Mouse (Mus musculus): ENCODE data around the gene Tfrc.
"Not testable (repeated sequence)": the region's sequence is repeated elsewhere in the genome, so short reads cannot be mapped to it uniquely, and the experiment has no call there.

Tfrc gene

GRCm38 (mm10) chr16:32612052-32612451 is 3.3 kb downstream of the Tfrc start:
- DNase-seq (ENCODE audit: low spot score), result no peak

- DNase-seq (ENCODE audit: low spot score), result no peak
Measured at GRCm38 (mm10) chr16:32613269-32613834, 4.6 kb downstream of the Tfrc start.

GRCm38 (mm10) chr16:32614047-32614446 is 5.3 kb downstream of the Tfrc start:
- DNase-seq (ENCODE audit: low spot score), result no peak

GRCm38 (mm10) chr16:32618946-32619345 is 10.2 kb downstream of the Tfrc start:
- DNase-seq (ENCODE audit: low spot score), result no peak

- DNase-seq (ENCODE audit: low spot score), result no peak
Measured at GRCm38 (mm10) chr16:32628140-32628539, 19.4 kb downstream of the Tfrc start.

- DNase-seq (ENCODE audit: low spot score), result no peak
Measured at GRCm38 (mm10) chr16:32632328-32632824, 23.7 kb downstream of the Tfrc start.

GRCm38 (mm10) chr16:32633486-32634012 is 24.8 kb downstream of the Tfrc start:
- DNase-seq (ENCODE audit: low spot score), result no peak

- DNase-seq (ENCODE audit: low spot score), result no peak
Measured at GRCm38 (mm10) chr16:32634183-32634582, 25.5 kb downstream of the Tfrc start.

GRCm38 (mm10) chr16:32635314-32635713 is 26.6 kb downstream of the Tfrc start:
- DNase-seq (ENCODE audit: low spot score), result no peak

GRCm38 (mm10) chr16:32636331-32636730 is 27.6 kb downstream of the Tfrc start:
- DNase-seq (ENCODE audit: low spot score), result no peak

- DNase-seq (ENCODE audit: low spot score), result no peak
Measured at GRCm38 (mm10) chr16:32636871-32637521, 28.3 kb downstream of the Tfrc start.

GRCm38 (mm10) chr16:32638476-32638875 is 29.8 kb downstream of the Tfrc start:
- DNase-seq (ENCODE audit: low spot score), result peak; percentile 93

- no peak for DNase-seq (ENCODE audit: low spot score)
Measured at GRCm38 (mm10) chr16:32640096-32640495, 31.4 kb downstream of the Tfrc start.

GRCm38 (mm10) chr16:32640683-32641082 is 32.0 kb downstream of the Tfrc start:
- not testable (repeated sequence) for DNase-seq (ENCODE audit: low spot score)

- peak; percentile 42 for DNase-seq (ENCODE audit: low spot score)
Measured at GRCm38 (mm10) chr16:32641440-32642219, 32.9 kb downstream of the Tfrc start.

- DNase-seq (ENCODE audit: low spot score), result peak; percentile 37
Measured at GRCm38 (mm10) chr16:32642280-32642679, 33.6 kb downstream of the Tfrc start.

GRCm38 (mm10) chr16:32643661-32644061 is 34.9 kb downstream of the Tfrc start, which contains the start of gene Tnk2:
Gene Tnk2 (plus strand): TSS chr16:32643874.
- DNase-seq (ENCODE audit: low spot score), result peak; percentile 94

GRCm38 (mm10) chr16:32644069-32644800 is 35.5 kb downstream of the Tfrc start:
- DNase-seq (ENCODE audit: low spot score), result peak; percentile 79

GRCm38 (mm10) chr16:32644801-32645170 is 36.1 kb downstream of the Tfrc start:
- DNase-seq (ENCODE audit: low spot score), result no peak

GRCm38 (mm10) chr16:32645361-32645914 is 36.7 kb downstream of the Tfrc start:
- DNase-seq (ENCODE audit: low spot score), result peak; percentile 78

- no peak for DNase-seq (ENCODE audit: low spot score)
Measured at GRCm38 (mm10) chr16:32646014-32646413, 37.3 kb downstream of the Tfrc start.

- no peak for DNase-seq (ENCODE audit: low spot score)
Measured at GRCm38 (mm10) chr16:32647712-32648111, 39.0 kb downstream of the Tfrc start.

Data from testis, postnatal 10 days (tissue).